ENCODE assay signal across 20 mouse cellular contexts in genomic region chr8:125763066-125763786, GRCm38 (mm10).
"Had no signal": no experiment of that assay in that cellular context is flagged by ENCODE, and none has a peak within 500 bp of the region (broad histone marks: within the 10 kb centered on the region; RNA-seq: fewer than 3 reads in every experiment).

No protein-coding gene starts in this region.

- H3K9me3 ChIP-seq: intestine, embryonic 15.5 days; limb, embryonic 10.5 days; limb, embryonic 13.5 days; lung, embryonic 15.5 days; neural tube, embryonic 12.5 days; stomach, embryonic 15.5 days had no signal

- H3K27me3 ChIP-seq: intestine, embryonic 15.5 days; kidney, embryonic 15.5 days; limb, embryonic 13.5 days; lung, embryonic 15.5 days; midbrain, embryonic 12.5 days; midbrain, embryonic 15.5 days; neural tube, embryonic 12.5 days; stomach, embryonic 15.5 days had no signal

- H3K4me3 ChIP-seq: intestine, embryonic 15.5 days; kidney, embryonic 15.5 days; limb, embryonic 10.5 days; limb, embryonic 13.5 days; lung, embryonic 15.5 days; midbrain, embryonic 12.5 days; midbrain, embryonic 15.5 days; neural tube, embryonic 12.5 days; neural tube, embryonic 15.5 days; stomach, embryonic 15.5 days had no signal

- H3K9ac ChIP-seq: intestine, embryonic 15.5 days; kidney, embryonic 15.5 days; limb, embryonic 13.5 days; lung, embryonic 15.5 days; midbrain, embryonic 12.5 days; midbrain, embryonic 15.5 days; neural tube, embryonic 12.5 days; neural tube, embryonic 15.5 days; stomach, embryonic 15.5 days had no signal

- H3K27ac ChIP-seq: intestine, embryonic 15.5 days; kidney, embryonic 15.5 days; limb, embryonic 10.5 days; limb, embryonic 13.5 days; lung, embryonic 15.5 days; midbrain, embryonic 12.5 days; midbrain, embryonic 15.5 days; neural tube, embryonic 12.5 days; neural tube, embryonic 15.5 days; stomach, embryonic 15.5 days had no signal

- H3K4me2 ChIP-seq: intestine, embryonic 15.5 days; kidney, embryonic 15.5 days; limb, embryonic 13.5 days; lung, embryonic 15.5 days; midbrain, embryonic 12.5 days; midbrain, embryonic 15.5 days; neural tube, embryonic 12.5 days; neural tube, embryonic 15.5 days; stomach, embryonic 15.5 days had no signal

- H3K4me1 ChIP-seq: intestine, embryonic 15.5 days; kidney, embryonic 15.5 days; limb, embryonic 10.5 days; limb, embryonic 13.5 days; lung, embryonic 15.5 days; midbrain, embryonic 12.5 days; midbrain, embryonic 15.5 days; neural tube, embryonic 12.5 days; neural tube, embryonic 15.5 days; stomach, embryonic 15.5 days had no signal

- DNase-seq: kidney, adult 11 months; kidney, adult 8-10 months; kidney, postnatal 10 days; kidney, postnatal 36 days; lung, postnatal 10 days; lung, postnatal 36 days; right cerebral cortex, adult 18-20 months; right cerebral cortex, postnatal 14 days; spleen, adult 18-20 months; thymus, postnatal 36 days had no signal

- H3K36me3 ChIP-seq: intestine, embryonic 15.5 days; kidney, embryonic 15.5 days; limb, embryonic 10.5 days; limb, embryonic 13.5 days; lung, embryonic 15.5 days; midbrain, embryonic 12.5 days; neural tube, embryonic 12.5 days; stomach, embryonic 15.5 days had no signal

- ATAC-seq: intestine, embryonic 15.5 days; midbrain, embryonic 15.5 days had no signal
